In the genomic region with DNA sequence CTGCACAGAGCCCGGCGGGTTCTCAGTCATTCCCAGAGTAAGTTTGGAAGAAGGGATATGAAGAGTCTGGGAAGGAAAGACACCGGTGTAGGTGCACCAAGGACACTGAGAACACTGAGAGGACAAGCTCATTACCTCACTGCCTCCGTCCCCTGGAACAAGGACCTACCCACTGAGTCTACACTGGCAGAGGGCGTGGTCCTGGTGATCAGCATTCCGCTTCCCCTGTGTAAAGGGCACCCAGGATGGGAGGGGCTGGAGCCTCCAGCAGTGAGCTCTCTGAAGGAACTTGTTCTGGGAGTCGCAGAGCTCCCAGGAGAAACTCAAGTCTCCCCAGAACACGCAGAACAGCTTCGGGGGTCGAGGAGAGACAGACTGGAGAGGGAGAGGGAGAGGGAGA, we compare ENCODE assay signal across 12 mouse cellular contexts.
DNase-seq lines count a peak whose midpoint lies in the region; ATAC-seq and TF ChIP-seq lines count a peak whose summit lies in the region.
"Had no signal": no experiment of that assay in that cellular context is flagged by ENCODE, and none has a peak within 500 bp of the region (broad histone marks: within the 10 kb centered on the region; RNA-seq: fewer than 3 reads in every experiment).

No protein-coding gene starts in this region.

- H3K4me2 ChIP-seq in heart, embryonic 11.5 days: no peak overlapping the region
- H3K4me2 ChIP-seq in midbrain, embryonic 15.5 days: no peak overlapping the region

- H3K27ac ChIP-seq in heart, embryonic 10.5 days: 0 out of 2 replicates have a peak overlapping the region, but pooled peaks have one; percentile 24
- no peak overlapping the region for H3K27ac ChIP-seq in heart, embryonic 11.5 days (ENCODE audit: low read depth, low read length)
- peak overlapping the region; percentile 58 for H3K27ac ChIP-seq in small intestine, adult 2 months (ENCODE audit: insufficient read depth, low read depth, low read length)
- H3K27ac ChIP-seq in midbrain, embryonic 15.5 days: no peak overlapping the region

- peaks cover 36% of the 10 kb centered on the region for H3K4me1 ChIP-seq in heart, embryonic 10.5 days
- H3K4me1 ChIP-seq in heart, embryonic 11.5 days (ENCODE audit: control insufficient read depth, insufficient read depth, low read length): peaks cover 22% of the 10 kb centered on the region
- peaks cover 9% of the 10 kb centered on the region for H3K4me1 ChIP-seq in G1E (ENCODE audit: insufficient read depth, low read depth, low read length)
- H3K4me1 ChIP-seq in lung, adult 2 months (ENCODE audit: control insufficient read depth, insufficient read depth, low read length): peaks cover 3% of the 10 kb centered on the region; the same call in 1 of the 2 replicates
- peaks cover 14% of the 10 kb centered on the region; the same call in 1 of the 2 replicates for H3K4me1 ChIP-seq in small intestine, adult 2 months (ENCODE audit: control insufficient read depth, insufficient read depth, insufficient read length, low read length)
- peaks cover 23% of the 10 kb centered on the region for H3K4me1 ChIP-seq in midbrain, embryonic 15.5 days

- TF ChIP-seq CTCF in G1E (IDR thresholded peaks at IDR 0.05; ENCODE audit: low read depth, low read length): no peak
- TF ChIP-seq CTCF in lung, adult 2 months (IDR thresholded peaks at IDR 0.05; ENCODE audit: insufficient read depth, low read length): no peak
- no peak for TF ChIP-seq CTCF in small intestine, adult 2 months (IDR thresholded peaks at IDR 0.05; ENCODE audit: extremely low read depth, insufficient read length, insufficient replicate concordance, low read depth, low read length)

- H3K36me3 ChIP-seq in heart, embryonic 10.5 days: no peaks in the 10 kb centered on the region
- H3K36me3 ChIP-seq in heart, embryonic 11.5 days (ENCODE audit: control insufficient read depth, insufficient read depth, low read length): no peaks in the 10 kb centered on the region
- H3K36me3 ChIP-seq in G1E (replicated peaks): no peaks in the 10 kb centered on the region
- H3K36me3 ChIP-seq in small intestine, adult 2 months (ENCODE audit: control insufficient read depth, insufficient read depth, low read length): no peaks in the 10 kb centered on the region
- no peaks in the 10 kb centered on the region for H3K36me3 ChIP-seq in midbrain, embryonic 15.5 days (replicated peaks)

- TF ChIP-seq POLR2A in lung, adult 2 months (IDR thresholded peaks at IDR 0.05; ENCODE audit: borderline replicate concordance, extremely low read depth, low read depth, low read length): no peak
- peak; percentile 55; the same call in 1 of the 2 replicates for TF ChIP-seq POLR2A in small intestine, adult 2 months (IDR thresholded peaks at IDR 0.05; ENCODE audit: low read depth, low read length)

- H3K9ac ChIP-seq in heart, embryonic 11.5 days (ENCODE audit: low read depth, low read length): no peak overlapping the region
- H3K9ac ChIP-seq in midbrain, embryonic 15.5 days: no peak overlapping the region

- 40% methylated on average over 8 of the region's 10 CpGs for WGBS in heart, embryonic 10.5 days
- 39% methylated on average over 8 of the region's 10 CpGs for WGBS in heart, embryonic 11.5 days (ENCODE audit: insufficient replicate concordance)
- 28% methylated on average over 10 of the region's 10 CpGs for WGBS in lung, adult 2 months
- 25% methylated on average over 10 of the region's 10 CpGs for WGBS in small intestine, adult 2 months
- WGBS in midbrain, embryonic 15.5 days: 47% methylated on average over 9 of the region's 10 CpGs

- ATAC-seq in heart, embryonic 11.5 days (replicated peaks; ENCODE audit: insufficient number of reproducible peaks, low FRiP score, low TSS enrichment): no peak
- peak; percentile 22; the same call in 1 of the 2 replicates for ATAC-seq in G1E (ENCODE audit: extremely low read depth, insufficient number of reproducible peaks, low FRiP score, poor library complexity, severe bottlenecking)
- no peak for ATAC-seq in midbrain, embryonic 15.5 days (replicated peaks)

- H3K4me3 ChIP-seq in heart, embryonic 10.5 days: no peak overlapping the region
- H3K4me3 ChIP-seq in heart, embryonic 11.5 days (ENCODE audit: low read depth, low read length): no peak overlapping the region
- H3K4me3 ChIP-seq in G1E (ENCODE audit: low read depth, low read length): no peak overlapping the region
- no peak overlapping the region for H3K4me3 ChIP-seq in lung, adult 2 months (replicated peaks; ENCODE audit: extremely low read depth, low read depth, low read length)
- 0 out of 2 replicates have a peak overlapping the region, but pooled peaks have one; percentile 11 for H3K4me3 ChIP-seq in small intestine, adult 2 months (ENCODE audit: low read depth, low read length)
- no peak overlapping the region for H3K4me3 ChIP-seq in midbrain, embryonic 15.5 days

- no peaks in the 10 kb centered on the region for H3K9me3 ChIP-seq in heart, embryonic 10.5 days
- H3K9me3 ChIP-seq in heart, embryonic 11.5 days (replicated peaks; ENCODE audit: control insufficient read depth, low read length): no peaks in the 10 kb centered on the region
- H3K9me3 ChIP-seq in G1E (replicated peaks): no peaks in the 10 kb centered on the region
- no peaks in the 10 kb centered on the region for H3K9me3 ChIP-seq in midbrain, embryonic 15.5 days

- no peaks in the 10 kb centered on the region for H3K27me3 ChIP-seq in heart, embryonic 10.5 days (ENCODE audit: insufficient read depth, poor library complexity, severe bottlenecking)
- no peaks in the 10 kb centered on the region for H3K27me3 ChIP-seq in heart, embryonic 11.5 days (ENCODE audit: control insufficient read depth, insufficient read depth, low read length)
- peaks cover 37% of the 10 kb centered on the region for H3K27me3 ChIP-seq in G1E (ENCODE audit: insufficient read depth, low read length)
- H3K27me3 ChIP-seq in small intestine, adult 2 months (ENCODE audit: control insufficient read depth, insufficient read depth, low read length): no peaks in the 10 kb centered on the region
- no peaks in the 10 kb centered on the region for H3K27me3 ChIP-seq in midbrain, embryonic 15.5 days (replicated peaks)

- DNase-seq in heart, embryonic 10.5 days (ENCODE audit: low spot score): peak; percentile 72
- DNase-seq in G1E (ENCODE audit: low spot score): peak; percentile 27
- DNase-seq in lung, adult 2 months: peak; percentile 37
- no peak for DNase-seq in embryo, embryonic 11 days
- no peak for DNase-seq in thymus, postnatal 10 days (ENCODE audit: low spot score in 2 of 2)
- DNase-seq: adrenal gland, postnatal 10 days; B cell, adult 2 months; gastrocnemius, postnatal 10 days; thymus, postnatal 36 days had no signal

Comparison
In these comparisons a context has a peak if more than half of its experiments do, and no peak if none do; other contexts are left out.
1. H3K27ac ChIP-seq: peak in heart, embryonic 10.5 days (single experiment) and small intestine, adult 2 months (single experiment); none in heart, embryonic 11.5 days (single experiment) and midbrain, embryonic 15.5 days (single experiment).
2. DNase-seq: peak in heart, embryonic 10.5 days (single experiment), G1E (single experiment) and lung, adult 2 months (single experiment); none in embryo, embryonic 11 days (single experiment) and thymus, postnatal 10 days (0 of 2).